Mouse (Mus musculus) adrenal gland, postnatal 10 days (tissue): ENCODE data around the gene Gbp7. TPM values are rescaled to one million over a fixed set of nuclear protein-coding genes. Genes with fewer than 3 reads are reported as not detected.
"Not testable (repeated sequence)": the region's sequence is repeated elsewhere in the genome, so short reads cannot be mapped to it uniquely, and the experiment has no call there.

Source experiments
- DNase-seq: peaks from one replicate; pipeline ENCODE4 v3.0.0; 2021; ENCODE audit warnings: mixed read lengths
- total RNA-seq, 2 experiments: library from RNA; stranded (reverse); gene quantifications; 2 replicates each; pipeline ENCODE4 v1.2.3; 2021

The Gbp7 gene
- total RNA-seq, 2 experiments from 2014 or later = 9.8 to 13.5 TPM

GRCm38 (mm10) chr3:142560296-142560948 lies 30.3 kb downstream of the Gbp7 start:
- DNase-seq = peak; percentile 91

GRCm38 (mm10) chr3:142561045-142561646 lies 31.0 kb downstream of the Gbp7 start:
- DNase-seq = no peak

- DNase-seq = no peak
These were observed 31.5 kb downstream of the Gbp7 start for GRCm38 (mm10) chr3:142561666-142562065.

- not testable (repeated sequence) for DNase-seq
These were observed 37.3 kb downstream of the Gbp7 start for GRCm38 (mm10) chr3:142567490-142567889.

- no peak for DNase-seq
These were observed 40.6 kb downstream of the Gbp7 start for GRCm38 (mm10) chr3:142570738-142571137.

GRCm38 (mm10) chr3:142577108-142577507 lies 47.0 kb downstream of the Gbp7 start:
- no peak for DNase-seq

GRCm38 (mm10) chr3:142578342-142578741 lies 48.2 kb downstream of the Gbp7 start:
- no peak for DNase-seq

GRCm38 (mm10) chr3:142583067-142583466 lies 52.9 kb downstream of the Gbp7 start:
- no peak for DNase-seq

GRCm38 (mm10) chr3:142587386-142587785 lies 57.2 kb downstream of the Gbp7 start:
- no peak for DNase-seq

- peak; percentile 11 for DNase-seq
These were observed 58.7 kb downstream of the Gbp7 start for GRCm38 (mm10) chr3:142588888-142589287.

GRCm38 (mm10) chr3:142590431-142591067 lies 60.4 kb downstream of the Gbp7 start:
- DNase-seq = no peak

GRCm38 (mm10) chr3:142594547-142594946 lies 64.4 kb downstream of the Gbp7 start, which contains the start of gene Gbp2b:
TSS of gene Gbp2b (plus strand) at chr3:142594847.
- no peak for DNase-seq

- DNase-seq = no peak
These were observed 67.8 kb downstream of the Gbp7 start for GRCm38 (mm10) chr3:142597923-142598322.

Other genes starting within 250 kb of the Gbp7 start
- gene Pdlim5, start 134.6 kb upstream of the Gbp7 start, total RNA-seq = 10 to 100 TPM; 55.8 to 79.6 TPM
- 1 to 10 TPM; 3.4 to 5.1 TPM for gene Gbp5, start 36.4 kb upstream of the Gbp7 start, total RNA-seq
- gene Gbp3, start 29.7 kb downstream of the Gbp7 start, total RNA-seq = 10 to 100 TPM; 11.8 to 15.4 TPM
- gene Gbp2b, start 64.5 kb downstream of the Gbp7 start, total RNA-seq = under 1 TPM; 0.36 to 0.58 TPM
- gene Gbp2, start 90.3 kb downstream of the Gbp7 start, total RNA-seq = 10 to 100 TPM; 10.9 to 13.6 TPM
- gene Kyat3, start 170.7 kb downstream of the Gbp7 start, total RNA-seq = 10 to 100 TPM; 52.7 to 92.9 TPM
- gene Gtf2b, start 234.7 kb downstream of the Gbp7 start, total RNA-seq = 10 to 100 TPM; 46.9 to 56.3 TPM